Mouse (Mus musculus): Measurements from ENCODE around the gene Psmc1.

The Psmc1 gene

DNA sequence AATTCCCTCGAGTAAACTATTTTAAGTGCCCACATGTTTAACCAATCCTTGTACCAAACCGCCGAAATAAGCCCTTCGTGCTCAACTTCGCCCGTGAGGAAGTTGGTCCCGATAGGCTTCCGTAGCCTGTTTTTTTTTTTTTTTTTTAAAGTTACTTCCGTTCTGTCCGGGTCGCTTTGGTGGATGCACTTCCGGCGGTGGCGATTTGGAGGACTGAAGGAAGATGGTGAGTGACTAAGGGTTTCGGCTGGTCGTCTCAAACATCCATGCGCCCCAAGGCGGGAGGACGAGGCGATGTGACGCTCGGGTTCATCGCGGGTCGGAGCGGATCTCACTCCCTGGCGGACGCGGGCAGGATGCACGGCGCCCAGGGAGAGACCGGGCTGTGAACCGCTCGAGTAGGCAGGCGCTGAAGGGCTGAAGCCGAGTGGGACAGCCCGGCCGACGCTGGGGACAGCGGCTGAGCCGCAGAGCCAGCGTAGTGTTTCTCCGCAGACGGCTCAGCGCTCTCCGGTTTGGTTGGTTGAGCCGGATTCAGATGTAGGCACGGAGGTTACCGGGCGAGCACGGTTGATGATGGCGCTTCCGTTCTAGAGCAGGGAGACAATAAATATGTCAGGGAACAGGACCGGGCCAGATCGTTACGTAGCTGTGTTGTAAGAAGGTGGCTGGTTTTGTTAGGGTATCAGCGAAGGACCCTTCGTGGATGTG is at the start of gene Psmc1:
Psmc1 (plus strand) TSS at position 169 of the 711 bp plus-strand sequence.
- DNase-seq (ENCODE audit: low spot score), result peak; percentile 80

- DNase-seq (ENCODE audit: low spot score), result no peak
Observed at GRCm38 (mm10) chr12:100061071-100061470, 48.9 kb upstream of the Psmc1 start.

- DNase-seq (ENCODE audit: low spot score), result no peak
Observed at GRCm38 (mm10) chr12:100061826-100062225, 48.1 kb upstream of the Psmc1 start.

DNA sequence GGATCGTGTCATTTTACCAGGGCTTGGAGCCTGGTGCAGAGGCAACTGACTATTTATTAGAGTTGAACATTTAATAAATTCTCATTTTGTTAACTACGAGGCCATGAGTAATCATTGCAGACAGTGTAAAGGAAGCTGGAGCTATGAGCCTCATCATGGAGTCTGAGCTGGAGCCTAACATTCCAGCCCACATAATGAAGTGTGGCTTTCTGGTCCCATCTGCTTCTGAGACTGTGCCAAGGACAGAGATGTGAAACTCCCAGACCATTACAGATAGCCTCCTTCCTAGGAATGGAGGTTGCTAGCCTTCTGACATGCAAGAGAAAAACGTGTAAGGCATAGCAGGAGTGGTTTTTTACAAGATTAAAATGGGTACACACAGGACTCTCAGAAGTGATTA is 47.4 kb upstream of the Psmc1 start:
- DNase-seq (ENCODE audit: low spot score), result no peak

DNA sequence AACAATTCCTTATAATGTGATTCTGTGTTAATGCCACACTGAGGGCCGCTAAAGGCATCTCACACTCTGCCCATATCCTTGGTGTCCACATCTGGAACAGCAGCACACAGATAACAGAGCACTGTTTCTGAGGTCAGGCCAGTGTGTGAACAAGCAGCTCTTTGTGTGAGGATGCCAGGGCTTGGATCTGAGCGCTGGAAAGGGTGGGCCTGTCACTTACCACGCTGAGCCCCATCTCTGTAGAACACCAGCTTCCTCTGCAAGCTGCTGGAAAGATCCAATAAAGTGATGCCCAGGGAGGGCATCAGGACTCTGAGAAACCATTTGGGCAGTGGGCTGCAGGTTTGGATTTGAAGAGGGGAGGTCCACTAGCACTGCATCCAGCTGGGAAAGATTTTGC is 44.8 kb upstream of the Psmc1 start:
- no peak for DNase-seq (ENCODE audit: low spot score)

DNA sequence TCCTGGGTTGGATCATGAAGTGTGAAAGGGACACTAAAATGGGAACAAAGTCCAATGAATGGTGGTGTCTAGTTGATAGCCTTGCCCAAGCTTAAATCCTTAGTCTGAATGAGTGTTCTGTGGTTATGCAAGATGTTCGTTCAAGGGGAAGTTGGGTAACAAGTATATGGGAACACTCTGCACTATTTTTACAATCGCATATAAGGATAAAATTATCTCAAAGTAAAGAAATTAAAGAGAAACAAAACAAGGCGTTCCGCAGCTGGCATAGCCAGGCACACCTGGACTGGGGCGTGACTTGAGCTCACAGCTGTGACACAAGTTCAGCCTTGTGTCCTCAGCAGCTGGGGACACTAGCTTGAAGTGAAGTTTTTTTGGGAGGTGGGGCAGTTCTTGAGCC is 42.5 kb upstream of the Psmc1 start:
- DNase-seq (ENCODE audit: low spot score), result no peak

DNA sequence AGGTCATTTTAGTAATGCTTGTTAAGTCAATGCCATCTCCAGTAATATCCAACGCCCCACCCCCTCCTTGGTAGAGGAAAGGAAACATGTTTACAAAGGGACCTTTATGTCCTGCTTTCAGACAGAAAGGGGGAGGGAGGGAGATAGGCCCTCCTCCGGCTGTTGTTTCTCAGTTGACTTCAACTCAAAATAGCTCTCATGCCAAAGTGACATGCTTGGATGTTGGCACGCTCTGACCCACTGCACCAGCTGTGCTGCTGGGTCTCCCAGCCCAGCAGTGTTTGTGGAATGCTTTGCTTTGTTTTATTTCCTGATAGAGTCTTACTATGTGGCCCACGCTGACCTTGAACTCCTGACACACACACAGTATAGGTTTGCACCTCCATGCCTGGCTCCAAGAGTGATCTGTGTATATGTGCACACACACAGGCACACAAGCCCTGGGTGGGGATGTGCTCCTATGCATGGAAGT is 36.7 kb upstream of the Psmc1 start:
- peak; percentile 69 for DNase-seq (ENCODE audit: low spot score)

GRCm38 (mm10) chr12:100075715-100076114 is 34.2 kb upstream of the Psmc1 start:
- DNase-seq (ENCODE audit: low spot score), result no peak

- DNase-seq (ENCODE audit: low spot score), result no peak
Observed at GRCm38 (mm10) chr12:100079636-100080286, 30.2 kb upstream of the Psmc1 start.

- DNase-seq (ENCODE audit: low spot score), result no peak
Observed at GRCm38 (mm10) chr12:100088026-100088425, 21.9 kb upstream of the Psmc1 start.

GRCm38 (mm10) chr12:100089265-100089664 is 20.7 kb upstream of the Psmc1 start:
- DNase-seq (ENCODE audit: low spot score), result no peak

- no peak for DNase-seq (ENCODE audit: low spot score)
Observed at GRCm38 (mm10) chr12:100090750-100091149, 19.2 kb upstream of the Psmc1 start.

GRCm38 (mm10) chr12:100093046-100093445 is 16.9 kb upstream of the Psmc1 start:
- DNase-seq (ENCODE audit: low spot score), result no peak

GRCm38 (mm10) chr12:100099971-100100706 is 9.8 kb upstream of the Psmc1 start:
- DNase-seq (ENCODE audit: low spot score), result no peak

DNA sequence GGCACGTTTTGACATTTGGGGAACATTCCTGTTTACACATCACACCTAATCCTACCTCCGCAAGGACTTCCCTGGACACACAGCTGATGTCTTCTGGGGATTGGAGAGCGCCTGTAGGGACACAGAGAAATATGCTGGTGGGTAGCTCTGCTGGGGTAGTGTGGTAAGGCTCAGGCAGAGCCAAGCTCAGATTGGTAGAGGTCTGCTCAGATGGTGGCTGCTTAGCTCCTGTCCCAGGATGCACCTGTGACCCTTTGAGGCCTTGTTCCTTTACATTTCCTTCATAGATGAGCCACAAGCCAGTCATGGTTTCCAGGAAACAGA is 9.3 kb upstream of the Psmc1 start:
- no peak for DNase-seq (ENCODE audit: low spot score)

GRCm38 (mm10) chr12:100101651-100102050 is 8.3 kb upstream of the Psmc1 start:
- no peak for DNase-seq (ENCODE audit: low spot score)

DNA sequence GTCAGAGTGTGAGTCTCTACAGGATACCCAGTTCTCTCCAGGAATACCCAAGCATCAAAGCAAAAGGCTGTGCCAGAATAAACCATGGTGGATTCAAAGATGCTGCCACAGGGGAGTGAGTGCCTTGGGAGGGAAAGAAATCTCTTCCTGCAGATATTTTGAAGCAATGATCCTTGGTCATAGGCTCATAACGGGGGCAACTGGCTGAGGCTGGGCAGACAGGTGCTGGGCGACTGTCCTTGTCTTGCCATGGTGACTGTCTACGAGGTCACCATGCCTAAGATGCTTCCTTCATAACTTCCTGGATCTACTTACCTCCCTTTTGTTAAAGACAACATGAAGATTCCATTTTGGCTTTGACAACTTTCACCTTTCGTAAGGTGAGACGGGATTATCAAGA is 5.4 kb upstream of the Psmc1 start:
- no peak for DNase-seq (ENCODE audit: low spot score)

DNA sequence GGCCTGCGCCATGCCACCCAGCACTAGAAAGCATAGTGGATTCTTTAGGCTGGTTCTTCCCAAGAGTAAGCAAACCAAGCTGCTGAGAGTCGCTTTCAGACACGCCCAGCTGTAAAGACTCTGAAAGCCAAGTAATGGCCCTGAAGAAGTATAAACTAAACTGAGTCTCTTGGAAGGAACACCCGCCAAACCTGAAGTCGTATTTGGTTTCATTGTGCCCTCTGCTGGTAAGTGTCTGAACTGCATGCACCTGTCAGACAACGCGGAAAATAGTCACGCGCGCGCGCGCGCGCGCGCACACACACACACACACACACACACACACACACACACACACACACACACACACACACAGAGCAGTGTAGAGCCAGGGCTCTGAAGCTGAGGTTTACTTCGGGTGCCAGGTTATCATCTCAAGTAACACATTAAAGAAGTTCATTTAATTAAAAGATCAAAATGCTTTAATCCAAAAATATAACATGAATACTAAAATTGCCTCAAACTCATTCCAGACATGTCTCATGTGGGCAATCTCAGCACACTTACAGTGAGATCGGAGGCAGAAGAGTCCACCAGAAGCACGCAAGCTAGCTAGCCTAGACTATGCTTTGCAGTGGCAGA is 3.6 kb upstream of the Psmc1 start:
- peak; percentile 90 for DNase-seq (ENCODE audit: low spot score)

DNA sequence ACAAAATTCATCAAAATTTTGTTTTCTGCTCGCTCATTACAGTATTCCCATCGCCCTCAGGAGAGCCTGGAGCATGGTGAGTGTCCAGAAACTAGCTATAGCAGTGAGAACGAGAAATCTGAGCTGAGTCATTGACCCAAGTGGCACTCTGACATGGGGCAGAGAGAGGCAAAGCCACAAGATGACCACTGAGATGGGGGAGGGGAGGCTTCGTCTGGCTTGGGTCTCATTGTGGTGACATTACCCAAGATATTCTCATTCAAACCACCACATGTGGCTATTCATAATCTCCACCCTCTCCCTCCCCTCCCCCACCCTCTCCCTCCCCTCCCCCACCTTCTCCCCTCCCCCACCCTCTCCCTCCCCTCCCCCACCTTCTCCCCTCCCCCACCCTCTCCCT is 2.5 kb upstream of the Psmc1 start:
- no peak for DNase-seq (ENCODE audit: low spot score)

GRCm38 (mm10) chr12:100115982-100116381 is 6.0 kb downstream of the Psmc1 start:
- no peak for DNase-seq (ENCODE audit: low spot score)

DNA sequence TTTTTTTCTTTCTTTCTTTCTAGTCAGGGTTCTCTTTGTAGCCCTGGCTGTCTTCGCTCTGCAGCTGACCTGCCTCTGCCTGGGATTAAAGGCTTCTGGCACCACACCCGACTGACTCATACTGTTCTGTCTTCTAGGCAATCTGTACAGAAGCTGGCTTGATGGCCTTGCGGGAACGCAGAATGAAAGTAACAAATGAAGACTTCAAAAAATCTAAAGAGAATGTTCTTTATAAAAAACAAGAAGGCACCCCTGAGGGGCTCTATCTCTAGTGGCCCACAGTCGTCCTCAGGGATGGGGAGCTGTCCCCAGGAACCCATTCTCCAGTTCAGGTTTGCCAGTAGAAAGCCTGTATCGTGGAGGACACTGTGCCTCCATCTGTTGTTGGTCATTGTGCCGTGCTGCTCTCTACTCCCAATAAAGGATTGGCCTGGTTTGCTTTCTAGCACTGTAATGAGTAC is 13.0 kb downstream of the Psmc1 start:
- no peak for DNase-seq (ENCODE audit: low spot score)

DNA sequence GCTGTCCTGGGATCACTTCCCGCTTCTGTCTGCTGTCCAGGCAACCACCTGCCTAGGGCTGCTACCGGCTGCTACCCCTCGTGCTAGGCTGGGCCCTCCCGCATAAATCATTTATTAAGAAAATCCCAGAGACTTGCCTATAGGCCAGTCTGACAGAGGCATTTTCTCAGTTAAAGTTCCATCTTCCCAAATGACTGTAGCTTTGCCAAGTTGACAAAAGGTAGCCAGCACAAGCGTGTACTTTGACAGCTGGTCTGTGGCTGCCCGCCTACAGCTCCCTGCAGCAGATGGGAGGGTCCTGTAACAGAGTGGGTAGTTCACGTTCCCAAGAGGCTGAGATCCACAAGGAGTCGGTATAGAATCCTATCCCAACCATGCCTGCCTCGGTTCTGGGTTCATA is 13.5 kb downstream of the Psmc1 start:
- DNase-seq (ENCODE audit: low spot score), result no peak
